Mouse (Mus musculus) heart, adult 2 months (tissue): ENCODE results near the gene Col16a1.

Experiments used
- CTCF ChIP-seq: fragments of 200-600 bp; IDR thresholded peaks from 2 replicates; pipeline ENCODE4 v1.8.1; 2022; ENCODE audit warnings: antibody characterized with exemption, mild to moderate bottlenecking, moderate library complexity
- EP300 ChIP-seq: fragments of 200-500 bp; IDR thresholded peaks from 2 replicates; pipeline ENCODE4 v1.6.1; 2011; ENCODE audit warnings: low read depth, low read length, control low read depth; ENCODE audit not compliant: insufficient read depth
- POLR2A ChIP-seq: fragments of 200-500 bp; IDR thresholded peaks from 2 replicates; pipeline ENCODE4 v1.6.1; 2011; ENCODE audit warnings: mild to moderate bottlenecking, low read depth, low read length, control low read depth; ENCODE audit not compliant: insufficient read depth

DNA sequence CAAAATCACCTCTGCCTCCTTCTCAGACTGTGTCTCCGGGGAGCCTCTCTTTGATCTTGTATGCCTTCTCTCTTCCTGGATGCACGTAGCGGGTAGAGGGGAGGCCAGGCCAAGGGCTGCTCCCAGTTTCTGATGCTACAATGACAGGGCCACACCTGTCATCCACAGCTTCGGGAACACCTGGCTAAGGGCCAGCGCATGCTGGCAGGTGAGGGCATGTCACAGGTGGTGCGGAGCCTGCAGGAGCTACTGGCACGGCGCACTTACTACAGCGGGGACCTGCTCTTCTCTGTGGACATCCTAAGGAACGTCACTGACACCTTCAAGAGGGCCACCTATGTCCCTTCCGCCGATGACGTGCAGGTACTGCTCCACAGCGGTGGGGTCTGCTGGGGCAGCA lies 38.6 kb upstream of the Col16a1 start:
- TF ChIP-seq CTCF (no peak), POLR2A (no peak), EP300 (no peak)
